Mouse (Mus musculus) liver, embryonic 12.5 days (tissue): ENCODE measurements at regions not wholly inside any gene's neighbourhood (a gene's known extent, or its start where the extent isn't known, plus 50 kb on each side); places are given as distances from the start of the nearest gene placed in this dataset.
A peak's percentile ranks its signal among the peaks of the same experiment; 100 is the strongest.

Source experiments
- ATAC-seq: fragments of 200-750 bp; cut with Nextera tagmentation; 2 replicates; pipeline ENCODE4 v1.8.0; 2017; ENCODE audit warnings: moderate number of reproducible peaks, mild to moderate bottlenecking, moderate library complexity
- H3K27ac ChIP-seq: fragments of 300-500 bp; sonication (generic); 2 replicates; pipeline ENCODE4 v1.5.1; 2016; ENCODE audit warnings: mild to moderate bottlenecking
- H3K27me3 ChIP-seq: fragments of 300-500 bp; sonication (generic); replicated peaks from 2 replicates; pipeline ENCODE4 v1.6.1; 2016; ENCODE audit warnings: mild to moderate bottlenecking, moderate library complexity
- H3K36me3 ChIP-seq: fragments of 300-500 bp; sonication (generic); 2 replicates; pipeline ENCODE4 v1.6.1; 2016; ENCODE audit warnings: mild to moderate bottlenecking, moderate library complexity
- H3K4me1 ChIP-seq: fragments of 300-500 bp; sonication (generic); 2 replicates; pipeline ENCODE4 v1.6.1; 2016
- H3K4me2 ChIP-seq: fragments of 300-500 bp; sonication (generic); 2 replicates; pipeline ENCODE4 v1.6.1; 2016; ENCODE audit warnings: mild to moderate bottlenecking, moderate library complexity
- H3K4me3 ChIP-seq: fragments of 300-500 bp; sonication (generic); 2 replicates; pipeline ENCODE4 v1.5.1; 2016; ENCODE audit warnings: mild to moderate bottlenecking, moderate library complexity
- H3K9ac ChIP-seq: fragments of 300-500 bp; sonication (generic); 2 replicates; pipeline ENCODE4 v1.6.1; 2016; ENCODE audit warnings: mild to moderate bottlenecking, moderate library complexity
- H3K9me3 ChIP-seq: fragments of 300-500 bp; sonication (generic); replicated peaks from 2 replicates; pipeline ENCODE4 v1.6.1; 2016; ENCODE audit warnings: mild to moderate bottlenecking, moderate library complexity
- WGBS: fragments of 180-500 bp; shearing (Covaris S2); methylation state at CpG from one replicate; pipeline ENCODE4 v1.1.7; 2016; ENCODE audit not compliant: insufficient replicate concordance; 5-methylcytosine and 5-hydroxymethylcytosine counted together

DNA sequence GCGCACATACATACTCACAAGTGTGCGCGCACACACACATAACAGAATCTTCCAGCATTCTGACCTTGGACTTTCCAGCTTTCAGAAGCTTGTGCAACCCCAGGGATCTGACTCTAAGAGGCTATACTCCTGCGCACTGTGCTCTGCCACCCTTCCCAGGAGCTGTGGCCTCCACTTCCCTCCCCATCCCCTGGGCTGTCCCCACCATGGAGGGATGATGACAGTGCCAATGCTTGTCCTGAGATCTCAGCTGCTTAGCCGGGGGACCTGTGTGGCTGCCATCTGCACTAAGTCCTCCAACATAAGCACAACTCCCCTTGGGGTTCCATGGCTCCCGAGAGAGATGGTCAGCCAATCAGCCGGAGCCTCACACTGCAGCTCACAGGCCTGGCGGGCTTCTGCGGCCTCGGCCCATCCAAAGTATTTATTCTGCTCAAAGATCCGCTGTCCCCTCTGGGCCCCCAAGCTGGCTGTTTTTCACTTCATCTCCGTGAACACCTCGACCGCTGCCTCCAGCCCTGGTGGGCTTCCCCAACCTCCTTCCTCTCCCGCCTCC is 412.3 kb downstream of the Ajap1 start:
- Histone ChIP-seq H3K27ac (no peak overlapping the region), H3K9me3 (peaks cover 7% of the 10 kb centered on the region), H3K4me2 (no peak overlapping the region), H3K4me3 (no peak overlapping the region), H3K36me3 (no peaks in the 10 kb centered on the region), H3K27me3 (no peaks in the 10 kb centered on the region), H3K4me1 (no peaks in the 10 kb centered on the region), H3K9ac (no peak overlapping the region)
- 57% methylated on average over 15 of the region's 15 CpGs for WGBS
- ATAC-seq: no peak

DNA sequence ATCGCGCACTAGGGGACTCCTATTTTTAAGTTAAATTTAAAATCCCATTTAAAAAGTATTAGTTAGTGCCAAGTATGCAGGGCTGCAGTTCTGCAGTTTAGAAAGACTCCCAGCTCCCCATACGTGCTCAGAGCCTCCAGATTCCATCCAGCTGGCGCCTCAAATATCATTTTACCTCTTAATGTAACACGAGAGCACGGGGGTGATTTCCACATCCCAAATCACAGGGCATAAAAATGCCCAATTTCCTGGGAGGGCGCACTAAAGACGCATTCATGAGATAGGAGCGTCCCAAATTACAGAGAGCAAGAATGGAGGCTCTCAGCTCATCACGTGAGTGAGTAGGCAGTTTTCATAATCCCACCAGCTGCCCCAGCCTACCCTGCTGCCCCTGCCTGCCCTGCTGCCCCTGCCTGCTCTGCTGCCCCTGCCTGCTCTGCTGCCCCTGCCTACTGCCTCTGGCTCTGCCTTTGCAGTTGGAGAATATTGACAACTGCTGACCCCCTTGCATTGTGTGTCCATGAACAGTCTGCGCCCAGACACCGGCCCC is 414.1 kb downstream of the Ajap1 start:
- Histone ChIP-seq H3K9me3 (peaks cover 7% of the 10 kb centered on the region), H3K4me1 (no peaks in the 10 kb centered on the region), H3K4me3 (no peak overlapping the region), H3K27me3 (no peaks in the 10 kb centered on the region), H3K36me3 (no peaks in the 10 kb centered on the region), H3K27ac (no peak overlapping the region), H3K4me2 (no peak overlapping the region), H3K9ac (no peak overlapping the region)
- 68% methylated on average over 12 of the region's 12 CpGs for WGBS
- no peak for ATAC-seq

DNA sequence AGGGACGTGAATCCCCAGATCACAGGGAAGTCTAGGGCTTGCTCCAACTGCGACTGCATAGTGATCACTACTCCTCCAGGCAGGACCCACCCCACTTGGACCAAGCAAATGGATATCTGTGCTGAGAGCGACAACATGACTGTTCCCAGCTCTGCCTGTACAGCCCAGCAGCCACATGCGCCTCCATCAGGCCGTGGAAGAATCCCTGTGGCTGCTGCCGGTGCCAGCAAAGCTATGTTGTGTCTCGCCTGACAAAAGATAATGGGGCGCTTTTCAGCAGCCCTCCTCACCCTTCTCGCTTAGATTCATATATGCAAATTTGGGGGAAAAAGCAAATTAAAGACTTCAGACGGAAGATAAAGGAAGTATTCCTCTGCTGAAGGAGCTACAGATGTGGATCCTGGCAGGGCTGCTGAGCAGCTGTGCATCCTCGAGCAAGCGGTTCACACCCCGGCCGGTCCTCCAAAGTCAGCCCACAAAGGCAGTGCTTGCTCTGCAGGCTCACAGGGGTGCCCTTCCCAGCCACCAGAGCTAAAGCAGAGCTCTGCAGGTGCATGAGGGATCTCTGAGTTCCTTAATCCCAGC is 418.5 kb downstream of the Ajap1 start:
- 61% methylated on average over 14 of the region's 14 CpGs for WGBS
- H3K27ac ChIP-seq: no peak overlapping the region
- no peaks in the 10 kb centered on the region for H3K36me3 ChIP-seq
- peaks cover 37% of the 10 kb centered on the region for H3K9me3 ChIP-seq
- H3K4me3 ChIP-seq: no peak overlapping the region
- no peaks in the 10 kb centered on the region for H3K27me3 ChIP-seq
- H3K9ac ChIP-seq: no peak overlapping the region
- ATAC-seq: no peak
- no peaks in the 10 kb centered on the region for H3K4me1 ChIP-seq
- H3K4me2 ChIP-seq: no peak overlapping the region

DNA sequence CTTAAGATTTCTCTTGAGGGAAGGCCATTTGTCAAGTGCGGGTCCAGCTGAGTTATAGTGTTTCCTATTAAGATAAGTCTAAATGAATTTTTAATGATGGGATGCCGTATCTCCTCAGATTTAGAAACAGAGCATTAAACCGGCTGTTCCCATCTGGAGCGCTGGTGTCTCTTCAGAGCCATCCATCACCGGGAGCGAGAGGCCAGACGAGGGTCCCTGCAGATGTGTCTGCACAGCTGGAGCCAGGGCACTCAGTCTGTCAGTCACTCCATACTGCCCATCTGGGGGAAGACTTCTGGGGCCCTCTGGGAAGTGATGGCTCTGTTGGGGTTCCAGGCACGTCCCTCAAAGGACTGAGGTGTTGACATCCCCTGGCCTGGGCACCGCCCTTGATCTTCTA is 419.2 kb downstream of the Ajap1 start:
- no peaks in the 10 kb centered on the region for H3K27me3 ChIP-seq
- H3K36me3 ChIP-seq: no peaks in the 10 kb centered on the region
- no peak overlapping the region for H3K4me3 ChIP-seq
- no peak for ATAC-seq
- no peak overlapping the region for H3K4me2 ChIP-seq
- H3K27ac ChIP-seq: no peak overlapping the region
- no peak overlapping the region for H3K9ac ChIP-seq
- H3K9me3 ChIP-seq: peaks cover 44% of the 10 kb centered on the region
- H3K4me1 ChIP-seq: no peaks in the 10 kb centered on the region
- 65% methylated on average over 9 of the region's 9 CpGs for WGBS

DNA sequence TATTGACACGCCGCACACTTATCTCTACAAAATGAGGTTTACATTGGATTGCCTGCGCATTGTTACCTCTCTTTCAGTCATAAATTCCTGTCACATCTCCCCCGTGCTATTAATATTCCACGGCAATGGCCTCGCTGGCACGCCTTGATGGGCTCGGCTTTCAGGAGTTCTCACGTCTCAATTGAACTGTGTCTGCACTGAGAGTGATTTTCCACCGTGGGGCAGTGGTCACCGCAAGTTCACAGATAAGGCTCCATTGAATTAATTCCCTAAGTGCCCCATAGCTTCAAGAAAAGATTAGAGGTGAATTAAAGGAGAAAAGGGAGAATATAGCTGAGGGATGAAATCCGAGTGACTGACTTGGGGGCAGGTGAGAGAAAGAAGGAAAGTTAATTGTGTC is 424.5 kb downstream of the Ajap1 start:
- WGBS: 73% methylated on average over 12 of the region's 12 CpGs
- Histone ChIP-seq H3K36me3 (no peaks in the 10 kb centered on the region), H3K9me3 (peaks cover 44% of the 10 kb centered on the region), H3K4me3 (no peak overlapping the region), H3K27me3 (no peaks in the 10 kb centered on the region), H3K27ac (no peak overlapping the region), H3K4me1 (no peaks in the 10 kb centered on the region), H3K9ac (no peak overlapping the region), H3K4me2 (no peak overlapping the region)
- no peak for ATAC-seq

DNA sequence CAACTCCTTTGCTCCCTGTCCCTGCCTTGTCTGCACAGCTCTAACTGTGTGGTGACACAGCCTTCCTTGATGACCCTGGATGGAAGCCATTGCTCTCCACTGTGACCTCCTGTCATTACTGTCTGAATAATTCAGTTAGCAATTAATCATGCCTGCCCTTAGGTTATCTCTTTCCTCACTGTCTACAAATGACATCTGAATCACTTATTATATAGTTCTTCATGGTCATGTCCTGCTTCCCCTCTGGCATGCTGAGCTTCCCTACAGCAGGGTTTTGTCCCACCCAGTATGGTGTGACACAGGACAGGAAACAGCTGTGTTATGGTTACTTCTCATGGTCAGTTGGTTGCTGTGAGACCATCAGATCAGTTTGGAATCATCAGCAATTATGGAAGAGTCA is 458.9 kb downstream of the Ajap1 start:
- ATAC-seq: no peak
- Histone ChIP-seq H3K27me3 (no peaks in the 10 kb centered on the region), H3K9ac (no peak overlapping the region)

DNA sequence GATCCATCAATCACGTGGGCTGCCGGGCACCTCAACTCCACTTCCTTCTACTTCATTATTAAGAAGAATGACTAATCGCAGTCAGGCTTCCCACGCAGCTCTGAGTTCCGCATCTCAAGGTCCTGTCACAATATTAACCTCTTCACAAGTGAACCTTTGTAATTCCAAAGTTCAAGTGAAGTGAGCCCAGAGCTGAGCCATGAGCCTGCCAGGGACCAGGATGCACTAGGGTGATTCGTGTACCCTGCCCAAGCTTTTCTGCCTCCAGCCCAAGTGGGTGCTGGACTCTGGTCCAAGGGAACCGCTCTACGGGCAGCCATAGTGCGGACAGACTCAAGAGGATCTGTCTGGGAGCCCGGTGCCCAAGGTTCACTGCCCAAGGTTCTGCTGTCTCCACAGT is 463.4 kb downstream of the Ajap1 start:
- Histone ChIP-seq H3K9me3 (0 out of 2 replicates have a peak, but pooled peaks cover 3% of the 10 kb centered on the region), H3K27me3 (no peaks in the 10 kb centered on the region), H3K4me3 (no peak overlapping the region), H3K4me1 (no peaks in the 10 kb centered on the region), H3K9ac (no peak overlapping the region), H3K36me3 (no peaks in the 10 kb centered on the region), H3K27ac (no peak overlapping the region), H3K4me2 (no peak overlapping the region)
- ATAC-seq: no peak
- WGBS: 70% methylated on average over 10 of the region's 10 CpGs

More for the DNA sequence above, 458.9 kb downstream of the Ajap1 start:
- H3K4me3 ChIP-seq: no peak overlapping the region
- no peak overlapping the region for H3K27ac ChIP-seq
- H3K4me1 ChIP-seq: no peaks in the 10 kb centered on the region
- H3K4me2 ChIP-seq: no peak overlapping the region
- H3K9me3 ChIP-seq: 0 out of 2 replicates have a peak, but pooled peaks cover 3% of the 10 kb centered on the region
- no peaks in the 10 kb centered on the region for H3K36me3 ChIP-seq

DNA sequence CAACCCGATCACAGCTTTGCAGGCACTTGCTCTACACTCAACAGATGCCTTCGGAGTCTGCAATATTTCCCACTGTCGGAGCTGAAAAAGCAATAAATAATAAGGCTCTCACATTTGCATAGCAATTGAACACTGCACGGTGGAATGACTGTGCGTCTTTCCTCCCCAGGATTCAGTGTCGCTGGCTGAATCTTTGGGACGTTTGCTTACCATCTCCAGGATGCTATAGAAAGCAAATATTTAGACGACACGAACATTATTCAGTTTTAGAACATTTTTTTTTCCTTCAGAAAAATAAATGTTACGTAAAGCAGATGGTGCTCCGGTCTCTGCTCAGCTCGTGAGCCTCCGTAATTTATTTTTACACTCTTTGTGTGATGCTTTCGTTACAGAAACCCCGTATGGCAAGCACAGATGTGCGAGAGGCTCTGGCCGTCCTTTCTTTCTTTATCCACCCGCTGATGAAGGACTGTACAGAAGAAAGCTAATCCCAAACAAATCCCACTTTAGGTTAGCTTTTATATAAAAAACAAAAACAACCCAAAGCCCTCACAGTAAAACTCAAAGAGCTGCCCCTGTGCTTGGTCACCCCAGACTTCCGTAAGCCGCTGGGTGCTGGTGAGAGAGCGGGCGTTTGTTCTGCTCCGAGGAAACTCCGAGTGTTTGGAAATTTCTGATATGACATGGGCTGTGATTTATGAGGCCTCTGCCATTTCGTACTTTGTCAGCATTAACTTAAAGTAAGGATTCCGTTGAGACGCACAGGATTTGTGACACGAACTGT is 464.3 kb downstream of the Ajap1 start:
- WGBS: 76% methylated on average over 28 of the region's 28 CpGs
- H3K36me3 ChIP-seq: no peaks in the 10 kb centered on the region
- H3K27me3 ChIP-seq: no peaks in the 10 kb centered on the region
- H3K4me1 ChIP-seq: no peaks in the 10 kb centered on the region
- no peak overlapping the region for H3K4me3 ChIP-seq
- H3K9me3 ChIP-seq: 0 out of 2 replicates have a peak, but pooled peaks cover 3% of the 10 kb centered on the region
- H3K9ac ChIP-seq: no peak overlapping the region
- H3K4me2 ChIP-seq: no peak overlapping the region
- no peak overlapping the region for H3K27ac ChIP-seq
- ATAC-seq: no peak

DNA sequence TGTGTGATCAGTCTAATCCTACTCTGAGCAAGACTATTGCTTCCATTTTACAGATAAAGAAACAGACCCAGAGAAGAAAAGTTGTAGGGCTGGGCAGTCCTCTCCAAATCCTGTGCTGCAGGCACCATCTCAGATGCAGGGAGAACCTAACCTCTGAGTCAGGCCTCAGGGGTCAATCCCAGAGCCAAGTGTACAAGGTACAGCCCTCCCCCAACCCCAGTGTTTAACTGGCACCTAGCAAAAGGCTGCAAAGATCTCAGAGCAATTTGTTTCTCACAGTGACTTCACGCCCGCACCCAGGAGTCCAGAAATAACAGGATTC is 464.8 kb downstream of the Ajap1 start:
- H3K9me3 ChIP-seq: 0 out of 2 replicates have a peak, but pooled peaks cover 3% of the 10 kb centered on the region
- H3K4me2 ChIP-seq: no peak overlapping the region
- H3K9ac ChIP-seq: no peak overlapping the region
- 67% methylated on average over 2 of the region's 2 CpGs for WGBS
- H3K4me1 ChIP-seq: no peaks in the 10 kb centered on the region
- H3K27ac ChIP-seq: no peak overlapping the region
- H3K36me3 ChIP-seq: no peaks in the 10 kb centered on the region
- no peaks in the 10 kb centered on the region for H3K27me3 ChIP-seq
- H3K4me3 ChIP-seq: no peak overlapping the region
- no peak for ATAC-seq

DNA sequence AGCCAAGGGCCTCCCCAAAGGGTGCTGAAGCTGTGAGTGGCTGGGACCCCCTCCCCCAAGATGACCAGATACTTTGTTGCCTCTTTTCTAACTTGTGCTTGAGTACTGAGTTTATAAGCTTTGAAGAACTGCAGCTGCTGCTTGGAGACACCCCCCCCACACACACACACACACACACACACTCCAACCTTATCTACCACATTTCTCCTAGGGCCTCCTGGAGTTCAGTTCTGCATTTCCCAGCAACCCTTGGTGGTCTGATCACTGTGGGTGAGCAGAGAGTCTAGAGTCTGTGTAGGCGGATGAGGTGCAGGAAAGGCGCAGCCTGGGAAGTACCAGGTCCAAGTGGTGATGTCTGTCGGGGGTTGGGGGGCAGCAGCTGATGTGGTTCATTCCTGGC is 479.3 kb downstream of the Ajap1 start:
- Histone ChIP-seq H3K4me1 (0 out of 2 replicates have a peak, but pooled peaks cover 4% of the 10 kb centered on the region), H3K9ac (no peak overlapping the region), H3K9me3 (peaks cover 15% of the 10 kb centered on the region; the same call in 1 of the 2 replicates), H3K36me3 (no peaks in the 10 kb centered on the region), H3K27me3 (no peaks in the 10 kb centered on the region), H3K4me2 (no peak overlapping the region), H3K4me3 (no peak overlapping the region), H3K27ac (no peak overlapping the region)
- WGBS: 49% methylated on average over 3 of the region's 3 CpGs
- ATAC-seq: no peak

DNA sequence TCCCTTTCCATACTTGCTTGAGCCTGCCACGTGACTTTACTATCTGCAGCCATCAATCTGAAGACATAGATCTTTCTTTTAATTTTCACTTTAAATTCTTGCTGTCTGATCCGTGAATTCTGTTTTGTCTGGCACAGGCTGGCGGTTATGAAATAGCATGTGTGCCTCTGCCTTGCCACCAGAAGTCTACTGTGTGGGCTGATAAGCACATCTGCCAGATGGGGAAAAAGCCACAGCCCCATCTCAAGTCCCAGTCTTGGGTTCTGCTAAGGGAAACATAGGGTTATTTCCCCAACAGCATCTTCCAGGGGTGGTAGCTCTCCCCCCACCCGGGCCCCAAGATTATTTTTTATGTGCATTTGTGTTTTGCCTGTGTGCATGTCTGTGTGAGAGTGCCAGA is 480.1 kb downstream of the Ajap1 start:
- no peak overlapping the region for H3K4me3 ChIP-seq
- H3K4me2 ChIP-seq: no peak overlapping the region
- no peak overlapping the region for H3K9ac ChIP-seq
- WGBS: 46% methylated on average over 4 of the region's 4 CpGs
- peaks cover 11% of the 10 kb centered on the region; the same call in 1 of the 2 replicates for H3K9me3 ChIP-seq
- no peaks in the 10 kb centered on the region for H3K36me3 ChIP-seq
- 0 out of 2 replicates have a peak, but pooled peaks have one; percentile 27 for ATAC-seq
- H3K27ac ChIP-seq: no peak overlapping the region
- 0 out of 2 replicates have a peak, but pooled peaks cover 4% of the 10 kb centered on the region for H3K4me1 ChIP-seq
- H3K27me3 ChIP-seq: no peaks in the 10 kb centered on the region

DNA sequence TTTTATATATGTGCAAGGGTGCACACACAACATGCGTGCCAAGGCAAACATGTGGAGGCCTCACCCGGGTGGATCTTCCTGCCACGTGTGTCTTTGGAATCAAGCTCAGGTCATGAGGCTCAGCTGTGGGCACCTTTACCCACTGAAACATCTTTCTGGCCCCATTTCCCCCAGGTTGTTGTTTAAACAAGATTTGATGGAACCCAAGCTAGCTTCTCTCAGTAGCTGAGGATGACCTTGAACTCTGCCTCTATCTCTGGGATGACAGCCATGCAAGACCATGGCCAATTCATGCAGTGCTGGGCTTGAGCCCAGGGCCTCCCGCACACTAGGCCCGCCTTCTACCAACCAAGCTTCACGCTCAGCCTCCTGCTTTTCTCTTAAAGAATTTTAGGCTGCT is 480.9 kb downstream of the Ajap1 start:
- WGBS: 78% methylated on average over 6 of the region's 6 CpGs
- H3K27ac ChIP-seq: no peak overlapping the region
- H3K4me3 ChIP-seq: no peak overlapping the region
- H3K9ac ChIP-seq: no peak overlapping the region
- H3K27me3 ChIP-seq: no peaks in the 10 kb centered on the region
- no peaks in the 10 kb centered on the region for H3K36me3 ChIP-seq
- peaks cover 7% of the 10 kb centered on the region; the same call in 1 of the 2 replicates for H3K9me3 ChIP-seq
- 0 out of 2 replicates have a peak, but pooled peaks cover 4% of the 10 kb centered on the region for H3K4me1 ChIP-seq
- ATAC-seq: no peak
- H3K4me2 ChIP-seq: no peak overlapping the region
